Mouse (Mus musculus) megakaryocyte-erythroid progenitor cell, adult 5 weeks (primary cell): ENCODE measurements around the gene Ifitm10. TPM values are rescaled to one million over a fixed set of nuclear protein-coding genes. Genes with fewer than 3 reads are reported as not detected.

ENCODE experiments used
- polyA plus RNA-seq: library from polyadenylated mRNA; stranded (reverse); fragments of >175 nt; gene quantifications from 2 replicates; pipeline ENCODE4 v1.2.3, GENCODE M21; 2012

Ifitm10 gene
- polyA plus RNA-seq, result 2.5 and 2.6 TPM in 2 replicates

DNA sequence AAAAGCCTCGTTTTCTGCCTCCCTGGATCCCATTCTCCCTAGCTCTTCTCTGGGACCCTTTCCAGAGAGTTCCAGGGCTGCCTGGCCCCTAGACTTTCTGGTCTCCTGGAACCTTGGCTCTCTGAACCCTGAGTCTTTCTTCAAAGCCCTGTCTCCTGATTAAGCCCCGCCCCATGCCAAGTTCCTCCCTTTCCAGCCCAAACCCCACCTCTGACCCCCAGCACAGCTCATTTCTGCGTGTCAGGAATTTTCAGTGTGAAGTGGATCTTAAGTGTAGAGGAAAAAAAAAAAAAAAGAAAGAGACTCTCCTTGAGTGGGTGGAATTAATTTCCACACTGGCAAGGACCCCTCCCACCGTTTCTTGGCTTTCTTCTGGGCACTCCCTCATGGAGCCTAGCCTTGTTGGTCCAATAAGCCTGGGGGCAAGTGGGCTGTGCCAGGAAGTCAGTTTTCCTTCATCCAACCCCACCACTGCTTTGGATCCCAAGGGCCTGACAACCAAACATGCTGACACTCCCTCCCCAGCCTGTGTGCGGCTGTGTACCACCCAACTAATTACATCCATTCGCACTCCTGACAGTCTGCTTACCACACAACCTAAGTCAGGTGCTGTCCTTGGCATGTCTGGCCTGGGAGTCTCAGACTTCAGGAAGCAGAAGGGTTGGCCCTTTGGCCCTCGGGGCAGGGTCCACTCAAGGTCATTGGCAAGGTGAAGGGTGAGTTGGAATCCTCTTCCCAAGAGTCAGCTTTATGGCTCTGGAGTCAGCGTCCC lies at the start of gene Ifitm10:
Ifitm10 (minus strand) TSS at position 113 of the 772 bp plus-strand sequence.

DNA sequence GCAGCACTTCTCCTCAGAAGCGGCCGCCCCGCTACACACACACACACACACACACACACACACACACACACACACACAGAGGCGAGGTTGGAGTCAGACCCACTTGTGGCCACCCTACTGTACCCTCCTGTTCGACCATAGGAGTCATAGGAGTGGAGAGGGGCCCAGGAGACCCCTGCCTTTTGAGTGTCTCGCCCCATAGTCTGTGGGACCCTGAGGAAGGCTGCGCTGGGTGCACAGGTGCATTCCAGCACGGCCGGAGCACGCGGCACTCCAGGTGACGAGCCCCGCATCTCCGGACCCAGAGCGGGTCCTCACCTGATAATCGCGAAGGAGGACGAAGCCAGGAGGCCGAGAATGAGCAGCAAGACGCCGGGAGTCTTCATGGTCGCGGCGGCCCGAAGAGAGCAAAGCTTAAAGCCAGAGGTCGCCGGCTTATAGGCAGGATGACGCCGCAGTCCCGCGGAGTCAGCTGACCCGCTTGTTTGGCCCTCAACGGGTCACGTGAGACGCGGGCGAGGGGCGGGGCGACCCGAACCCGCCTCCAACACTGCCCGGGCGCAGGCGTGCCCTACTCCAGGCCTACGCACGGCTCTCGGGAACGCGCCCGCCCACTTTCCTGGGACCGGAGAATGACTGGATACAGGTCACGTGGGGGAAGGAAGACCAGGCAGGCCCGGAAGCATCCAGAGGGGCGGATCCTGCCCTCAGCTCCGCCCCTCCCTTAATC lies 14.0 kb upstream of the Ifitm10 start, which contains the start of gene Ctsd:
Ctsd (minus strand) TSS at position 620 of the 730 bp plus-strand sequence.

DNA sequence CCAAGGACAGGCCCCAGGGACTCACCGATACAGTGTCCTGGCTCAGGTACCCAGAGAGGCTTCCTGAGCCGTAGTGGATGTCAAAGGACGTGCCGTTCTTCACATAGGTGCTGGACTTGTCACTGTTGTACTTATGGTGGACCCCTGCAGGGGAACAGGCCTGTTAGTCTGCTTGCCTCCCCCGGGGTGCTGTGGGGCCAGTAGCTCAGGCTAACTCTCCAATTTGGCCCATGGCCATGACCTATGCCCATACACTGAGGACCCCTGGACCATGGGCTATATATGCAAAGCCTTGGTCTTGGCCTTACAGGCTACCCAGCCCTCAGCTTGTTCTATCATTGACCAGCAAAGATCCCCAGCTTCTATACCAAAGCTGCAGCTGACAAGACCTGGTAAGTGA lies 9.0 kb upstream of the Ifitm10 start, which contains the start of gene Gm49369:
Gm49369 (minus strand) TSS at position 101 of the 400 bp plus-strand sequence.

DNA sequence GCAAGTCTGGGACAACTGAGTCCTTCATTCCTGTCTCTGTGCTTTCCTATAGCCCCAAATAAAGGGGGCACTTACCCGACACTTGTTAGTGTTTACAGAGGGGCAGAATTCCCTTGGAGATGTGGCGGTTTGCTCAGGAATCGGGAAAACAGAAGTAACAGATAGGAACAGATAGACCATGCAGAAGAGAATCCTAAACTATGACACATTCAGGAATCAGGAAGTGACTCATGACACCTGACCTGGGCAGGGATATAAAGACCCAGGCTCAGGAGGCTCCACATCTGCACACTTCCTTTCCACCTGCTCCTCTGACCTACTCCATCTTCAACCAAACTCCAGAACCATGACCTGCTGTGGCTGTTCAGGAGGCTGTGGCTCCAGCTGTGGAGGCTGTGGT lies 70.3 kb downstream of the Ifitm10 start, which contains the start of gene Krtap5-4:
Krtap5-4 (plus strand) TSS at position 301 of the 400 bp plus-strand sequence.

DNA sequence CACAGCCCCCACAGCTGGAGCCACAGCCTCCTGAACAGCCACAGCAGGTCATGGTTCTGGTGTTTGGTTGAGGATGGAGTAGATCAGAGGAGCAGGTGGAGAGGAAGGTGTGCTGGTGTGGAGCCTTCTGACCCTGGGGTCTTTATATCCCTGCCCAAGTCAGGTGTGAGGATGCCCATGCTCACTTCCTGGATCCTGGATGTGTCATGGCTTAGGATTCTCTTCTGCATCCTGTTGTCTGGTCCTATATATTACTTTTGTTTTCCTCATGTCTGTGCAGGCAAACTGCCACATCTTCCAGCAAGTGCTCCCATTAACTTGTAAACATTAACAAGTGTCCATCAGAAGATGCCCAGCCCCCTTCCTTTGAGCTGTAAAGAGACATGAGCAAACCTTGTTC lies 76.5 kb downstream of the Ifitm10 start, which contains the start of gene Krtap5-1:
Krtap5-1 (minus strand) TSS at position 101 of the 400 bp plus-strand sequence.

Other genes starting within 250 kb of the Ifitm10 start
- not detected in 2 replicates for gene Gm39115, start 237.7 kb downstream of the Ifitm10 start, polyA plus RNA-seq
- not detected in 2 replicates for gene Gm45337, start 229.1 kb downstream of the Ifitm10 start, polyA plus RNA-seq
- not detected in 2 replicates for gene Gm29735, start 216.6 kb downstream of the Ifitm10 start, polyA plus RNA-seq
- not detected in 2 replicates for gene Gm4553, start 208.0 kb downstream of the Ifitm10 start, polyA plus RNA-seq
- gene Krtap5-2, start 197.7 kb downstream of the Ifitm10 start, polyA plus RNA-seq, result not detected in 2 replicates
- not detected in 2 replicates for gene Gm10153, start 183.4 kb downstream of the Ifitm10 start, polyA plus RNA-seq
- not detected in 2 replicates for gene Krtap5-3, start 172.4 kb downstream of the Ifitm10 start, polyA plus RNA-seq
- gene Gm7579, start 161.9 kb downstream of the Ifitm10 start, polyA plus RNA-seq, result not detected in 2 replicates
- gene Krtap5-5, start 143.8 kb downstream of the Ifitm10 start, polyA plus RNA-seq, result not detected in 2 replicates
- not detected in 2 replicates for gene Gm40460, start 132.7 kb downstream of the Ifitm10 start, polyA plus RNA-seq
- not detected in 2 replicates for gene Gm2431, start 115.4 kb downstream of the Ifitm10 start, polyA plus RNA-seq
- not detected in 2 replicates for gene Gm4559, start 99.4 kb downstream of the Ifitm10 start, polyA plus RNA-seq
- not detected in 2 replicates for gene Krtap5-1, start 76.6 kb downstream of the Ifitm10 start, polyA plus RNA-seq
- not detected in 2 replicates for gene Krtap5-4, start 70.2 kb downstream of the Ifitm10 start, polyA plus RNA-seq
- gene Gm49369, start 8.9 kb upstream of the Ifitm10 start, polyA plus RNA-seq, result 62.1 and 84.1 TPM in 2 replicates
- gene Ctsd, start 14.3 kb upstream of the Ifitm10 start, polyA plus RNA-seq, result 77.7 and 82.6 TPM in 2 replicates
- not detected in 2 replicates for gene Syt8, start 61.1 kb upstream of the Ifitm10 start, polyA plus RNA-seq
- 3.8 and 4.9 TPM in 2 replicates for gene Tnni2, start 68.1 kb upstream of the Ifitm10 start, polyA plus RNA-seq
- gene Lsp1, start 87.1 kb upstream of the Ifitm10 start, polyA plus RNA-seq, result 82.2 and 95.3 TPM in 2 replicates
- gene Tnnt3, start 125.1 kb upstream of the Ifitm10 start, polyA plus RNA-seq, result 0.41 and 1.3 TPM in 2 replicates
- 11.7 and 15.7 TPM in 2 replicates for gene Mrpl23, start 158.9 kb upstream of the Ifitm10 start, polyA plus RNA-seq